Mouse (Mus musculus): ENCODE data around the gene Arl16. TPM values are rescaled to one million over a fixed set of nuclear protein-coding genes. Genes with fewer than 3 reads are reported as not detected.
A peak's percentile ranks its signal among the peaks of the same experiment; 100 is the strongest.
"Not testable (repeated sequence)": the region's sequence is repeated elsewhere in the genome, so short reads cannot be mapped to it uniquely, and the experiment has no call there.

Gene Arl16
- 59.6 and 63.6 TPM in 2 replicates for polyA plus RNA-seq (2015; fragmentation: Nextera tagmentation; extraction: Ambion mirVana)

- Histone ChIP-seq H3K9ac (peak within 1 kb of the TSS; percentile 95), H3K27ac (peak within 1 kb of the TSS; percentile 74), H3K4me2 (peak within 1 kb of the TSS; percentile 93), H3K4me1 (peaks cover 22% of the 10 kb centered on the region), H3K36me3 (peaks cover 61% of the 10 kb centered on the region), H3K9me3 (no peaks in the 10 kb centered on the region), H3K4me3 (peak within 1 kb of the TSS; percentile 98), H3K27me3 (no peaks in the 10 kb centered on the region)
- WGBS, result under 1% methylated on average over 53 of the region's 54 CpGs
- peak; percentile 99 for ATAC-seq (ENCODE audit: insufficient number of reproducible peaks, insufficient read depth, low FRiP score, low TSS enrichment, low read depth)
Observed at GRCm38 (mm10) chr11:120467051-120467735, at the start of gene Arl16. TSS of gene Arl16 (minus strand) at chr11:120467607.

GRCm38 (mm10) chr11:120517147-120517546, 49.7 kb upstream of the Arl16 start:
- H3K4me3 ChIP-seq, result no peak overlapping the region
- no peaks in the 10 kb centered on the region for H3K27me3 ChIP-seq
- ATAC-seq (ENCODE audit: insufficient number of reproducible peaks, insufficient read depth, low FRiP score, low TSS enrichment, low read depth), result no peak
- no peaks in the 10 kb centered on the region for H3K9me3 ChIP-seq
- H3K4me2 ChIP-seq, result no peak overlapping the region
- no peak overlapping the region for H3K9ac ChIP-seq
- H3K4me1 ChIP-seq, result peaks cover 14% of the 10 kb centered on the region; the same call in 1 of the 2 replicates
- 77% methylated on average over 4 of the region's 4 CpGs for WGBS
- no peak overlapping the region for H3K27ac ChIP-seq
- no peaks in the 10 kb centered on the region for H3K36me3 ChIP-seq

GRCm38 (mm10) chr11:120515611-120516010, 48.2 kb upstream of the Arl16 start:
- H3K9ac ChIP-seq, result peak overlapping the region; percentile 49; the same call in 1 of the 2 replicates
- no peak for ATAC-seq (ENCODE audit: insufficient number of reproducible peaks, insufficient read depth, low FRiP score, low TSS enrichment, low read depth)
- no peak overlapping the region for H3K27ac ChIP-seq
- H3K4me2 ChIP-seq, result peak overlapping the region; percentile 11; the same call in 1 of the 2 replicates
- no peaks in the 10 kb centered on the region for H3K27me3 ChIP-seq
- H3K4me3 ChIP-seq, result 0 out of 2 replicates have a peak overlapping the region, but pooled peaks have one; percentile 6
- no peaks in the 10 kb centered on the region for H3K36me3 ChIP-seq
- peaks cover 19% of the 10 kb centered on the region for H3K4me1 ChIP-seq
- WGBS, result 16% methylated on average over 17 of the region's 17 CpGs
- no peaks in the 10 kb centered on the region for H3K9me3 ChIP-seq

- not testable (repeated sequence) for H3K27me3 ChIP-seq; H3K9me3 ChIP-seq; H3K27ac ChIP-seq; H3K9ac ChIP-seq; H3K4me2 ChIP-seq; H3K4me3 ChIP-seq; H3K36me3 ChIP-seq; ATAC-seq (ENCODE audit: insufficient number of reproducible peaks, insufficient read depth, low FRiP score, low TSS enrichment, low read depth)
- WGBS, result 84% methylated on average over 2 of the region's 2 CpGs
- H3K4me1 ChIP-seq, result peaks cover 24% of the 10 kb centered on the region
Observed at GRCm38 (mm10) chr11:120514262-120514661, 46.9 kb upstream of the Arl16 start.

GRCm38 (mm10) chr11:120512790-120513453, 45.5 kb upstream of the Arl16 start:
- H3K36me3 ChIP-seq, result no peaks in the 10 kb centered on the region
- H3K27me3 ChIP-seq, result no peaks in the 10 kb centered on the region
- peaks cover 21% of the 10 kb centered on the region for H3K4me1 ChIP-seq
- no peak overlapping the region for H3K4me2 ChIP-seq
- no peak overlapping the region for H3K27ac ChIP-seq
- 40% methylated on average over 6 of the region's 6 CpGs for WGBS
- no peak overlapping the region for H3K4me3 ChIP-seq
- H3K9ac ChIP-seq, result no peak overlapping the region
- no peaks in the 10 kb centered on the region for H3K9me3 ChIP-seq
- no peak for ATAC-seq (ENCODE audit: insufficient number of reproducible peaks, insufficient read depth, low FRiP score, low TSS enrichment, low read depth)

- no peak for ATAC-seq (ENCODE audit: insufficient number of reproducible peaks, insufficient read depth, low FRiP score, low TSS enrichment, low read depth)
- no peaks in the 10 kb centered on the region for H3K27me3 ChIP-seq
- 3% methylated on average over 16 of the region's 16 CpGs for WGBS
- H3K27ac ChIP-seq, result peak overlapping the region; percentile 69
- H3K36me3 ChIP-seq, result no peaks in the 10 kb centered on the region
- H3K4me1 ChIP-seq, result peaks cover 15% of the 10 kb centered on the region
- H3K9me3 ChIP-seq, result no peaks in the 10 kb centered on the region
- peak overlapping the region; percentile 19 for H3K4me3 ChIP-seq
- H3K4me2 ChIP-seq, result peak overlapping the region; percentile 54
- H3K9ac ChIP-seq, result peak overlapping the region; percentile 41; the same call in 1 of the 2 replicates
Observed at GRCm38 (mm10) chr11:120510375-120511030, 43.1 kb upstream of the Arl16 start.

- 27% methylated on average over 4 of the region's 4 CpGs for WGBS
- Histone ChIP-seq H3K4me1 (peaks cover 12% of the 10 kb centered on the region), H3K4me3 (peak overlapping the region; percentile 19; the same call in 1 of the 2 replicates), H3K36me3 (no peaks in the 10 kb centered on the region), H3K27me3 (no peaks in the 10 kb centered on the region), H3K9ac (peak overlapping the region; percentile 41; the same call in 1 of the 2 replicates), H3K4me2 (peak overlapping the region; percentile 54), H3K27ac (peak overlapping the region; percentile 69), H3K9me3 (no peaks in the 10 kb centered on the region)
- ATAC-seq (ENCODE audit: insufficient number of reproducible peaks, insufficient read depth, low FRiP score, low TSS enrichment, low read depth), result no peak
Observed at GRCm38 (mm10) chr11:120509940-120510339, 42.5 kb upstream of the Arl16 start.

- H3K9me3 ChIP-seq, result no peaks in the 10 kb centered on the region
- no peak overlapping the region for H3K9ac ChIP-seq
- H3K27ac ChIP-seq, result peak overlapping the region; percentile 52; the same call in 1 of the 2 replicates
- H3K36me3 ChIP-seq, result no peaks in the 10 kb centered on the region
- no peaks in the 10 kb centered on the region for H3K27me3 ChIP-seq
- 88% methylated on average over 9 of the region's 9 CpGs for WGBS
- peaks cover 12% of the 10 kb centered on the region for H3K4me1 ChIP-seq
- no peak overlapping the region for H3K4me2 ChIP-seq
- ATAC-seq (ENCODE audit: insufficient number of reproducible peaks, insufficient read depth, low FRiP score, low TSS enrichment, low read depth), result no peak
- no peak overlapping the region for H3K4me3 ChIP-seq
Observed at GRCm38 (mm10) chr11:120508290-120508870, 41.0 kb upstream of the Arl16 start.

GRCm38 (mm10) chr11:120507611-120508289, 40.3 kb upstream of the Arl16 start:
- H3K27me3 ChIP-seq, result no peaks in the 10 kb centered on the region
- peak overlapping the region; percentile 52 for H3K27ac ChIP-seq
- peaks cover 12% of the 10 kb centered on the region for H3K4me1 ChIP-seq
- ATAC-seq (ENCODE audit: insufficient number of reproducible peaks, insufficient read depth, low FRiP score, low TSS enrichment, low read depth), result no peak
- no peak overlapping the region for H3K9ac ChIP-seq
- H3K4me2 ChIP-seq, result no peak overlapping the region
- H3K9me3 ChIP-seq, result no peaks in the 10 kb centered on the region
- H3K4me3 ChIP-seq, result no peak overlapping the region
- no peaks in the 10 kb centered on the region for H3K36me3 ChIP-seq
- 70% methylated on average over 13 of the region's 13 CpGs for WGBS

GRCm38 (mm10) chr11:120506899-120507298, 39.5 kb upstream of the Arl16 start:
- Histone ChIP-seq H3K4me2 (no peak overlapping the region), H3K9ac (no peak overlapping the region), H3K9me3 (no peaks in the 10 kb centered on the region), H3K27ac (no peak overlapping the region), H3K36me3 (no peaks in the 10 kb centered on the region), H3K4me3 (no peak overlapping the region), H3K27me3 (no peaks in the 10 kb centered on the region), H3K4me1 (peaks cover 12% of the 10 kb centered on the region)
- ATAC-seq (ENCODE audit: insufficient number of reproducible peaks, insufficient read depth, low FRiP score, low TSS enrichment, low read depth), result no peak
- WGBS, result 63% methylated on average over 4 of the region's 4 CpGs

- peaks cover 8% of the 10 kb centered on the region for H3K4me1 ChIP-seq
- no peak overlapping the region for H3K27ac ChIP-seq
- ATAC-seq (ENCODE audit: insufficient number of reproducible peaks, insufficient read depth, low FRiP score, low TSS enrichment, low read depth), result no peak
- H3K4me2 ChIP-seq, result no peak overlapping the region
- H3K36me3 ChIP-seq, result no peaks in the 10 kb centered on the region
- H3K9ac ChIP-seq, result no peak overlapping the region
- H3K9me3 ChIP-seq, result no peaks in the 10 kb centered on the region
- no peaks in the 10 kb centered on the region for H3K27me3 ChIP-seq
- 85% methylated on average over 3 of the region's 3 CpGs for WGBS
- no peak overlapping the region for H3K4me3 ChIP-seq
Observed at GRCm38 (mm10) chr11:120505661-120506060, 38.3 kb upstream of the Arl16 start.
